Mouse (Mus musculus): ENCODE data around the gene Gm8879. TPM values are rescaled to one million over a fixed set of nuclear protein-coding genes. Genes with fewer than 3 reads are reported as not detected.
"Not testable (repeated sequence)": the region's sequence is repeated elsewhere in the genome, so short reads cannot be mapped to it uniquely, and the experiment has no call there.

The Gm8879 gene
- polyA plus RNA-seq (2014; fragmentation: Nextera tagmentation; extraction: Ambion mirVana) = 0.21 TPM in 1 of 2 replicates, not detected in the other

- not testable (repeated sequence) for H3K4me1 ChIP-seq (ENCODE audit: control insufficient read depth, insufficient read depth, low read length); H3K36me3 ChIP-seq (ENCODE audit: control insufficient read depth, insufficient read depth, low read length); H3K27me3 ChIP-seq (replicated peaks; ENCODE audit: control insufficient read depth, insufficient read depth, low read length); H3K4me2 ChIP-seq (ENCODE audit: low read depth, low read length); H3K9ac ChIP-seq (ENCODE audit: low read depth, low read length); ATAC-seq (ENCODE audit: low read depth); H3K27ac ChIP-seq (replicated peaks; ENCODE audit: low read depth, low read length); H3K9me3 ChIP-seq (ENCODE audit: control insufficient read depth, low read length); DNase-seq (ENCODE audit: low spot score); H3K4me3 ChIP-seq (ENCODE audit: low read depth, low read length)
- WGBS = no CpG with 5 or more reads among the region's 3 CpGs
These were observed at the start of gene Gm8879 for GRCm38 (mm10) chr5:11127334-11127733. Gene Gm8879 (plus strand): TSS chr5:11127634.

- not testable (repeated sequence) for DNase-seq (ENCODE audit: low spot score); H3K9ac ChIP-seq (ENCODE audit: low read depth, low read length); H3K4me1 ChIP-seq (ENCODE audit: control insufficient read depth, insufficient read depth, low read length); H3K4me3 ChIP-seq (ENCODE audit: low read depth, low read length); H3K4me2 ChIP-seq (ENCODE audit: low read depth, low read length); H3K27ac ChIP-seq (replicated peaks; ENCODE audit: low read depth, low read length); H3K27me3 ChIP-seq (replicated peaks; ENCODE audit: control insufficient read depth, insufficient read depth, low read length); ATAC-seq (ENCODE audit: low read depth); H3K36me3 ChIP-seq (ENCODE audit: control insufficient read depth, insufficient read depth, low read length); H3K9me3 ChIP-seq (ENCODE audit: control insufficient read depth, low read length)
- 94% methylated on average over 12 of the region's 12 CpGs for WGBS
These were observed 10.6 kb downstream of the Gm8879 start for GRCm38 (mm10) chr5:11138031-11138430.

Other genes starting within 250 kb of the Gm8879 start
- gene Gm8871, start 179.8 kb upstream of the Gm8879 start, polyA plus RNA-seq (2014; fragmentation: Nextera tagmentation; extraction: Ambion mirVana) = not detected in 2 replicates
- not detected in 2 replicates for gene Gm8857, start 179.8 kb upstream of the Gm8879 start, polyA plus RNA-seq (2014; fragmentation: Nextera tagmentation; extraction: Ambion mirVana)
- gene Gm5861, start 55.4 kb downstream of the Gm8879 start, polyA plus RNA-seq (2014; fragmentation: Nextera tagmentation; extraction: Ambion mirVana) = not detected in 2 replicates
- 0.54 TPM in 1 of 2 replicates, not detected in the other for gene Gm8890, start 128.4 kb downstream of the Gm8879 start, polyA plus RNA-seq (2014; fragmentation: Nextera tagmentation; extraction: Ambion mirVana)
- not detected in 2 replicates for gene Speer1, start 213.9 kb downstream of the Gm8879 start, polyA plus RNA-seq (2014; fragmentation: Nextera tagmentation; extraction: Ambion mirVana)

Measured in embryonic facial prominence, embryonic 14.5 days (tissue).